Mouse (Mus musculus) erythroblast, embryonic 14.5 days (primary cell): ENCODE measurements around the gene Anxa11.

Source experiments
- GATA1 ChIP-seq: IDR thresholded peaks from 2 replicates; pipeline ENCODE4 v1.6.1; 2012; ENCODE audit warnings: low read length, inconsistent platforms, mixed read lengths
- TAL1 ChIP-seq: IDR thresholded peaks from 3 replicates; pipeline ENCODE4 v1.6.1; 2012; ENCODE audit warnings: low read length, inconsistent platforms, mixed read lengths

DNA sequence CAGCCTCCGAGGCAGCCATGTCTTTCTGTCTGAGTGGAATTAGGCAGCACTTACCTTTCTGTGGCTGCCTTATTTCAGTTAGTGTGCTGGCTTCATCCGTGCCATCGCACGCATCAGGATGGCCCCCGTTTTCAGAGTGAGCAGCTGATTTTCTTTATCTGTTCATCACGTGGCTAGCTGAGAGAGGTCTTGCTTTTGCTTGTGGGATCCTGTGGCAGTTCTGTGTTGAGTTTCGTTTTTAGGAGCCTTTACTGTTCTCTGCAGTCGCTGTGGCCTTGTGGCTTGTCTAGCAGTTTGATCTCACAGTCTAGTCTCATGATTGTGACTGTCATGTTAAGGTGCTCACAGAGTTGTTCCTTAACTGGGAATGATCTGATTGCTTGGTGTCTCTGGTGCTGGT lies 16.0 kb downstream of the Anxa11 start:
- TF ChIP-seq GATA1 (no peak), TAL1 (no peak)
